Mouse (Mus musculus): ENCODE results near the gene Trim5. TPM values are rescaled to one million over a fixed set of nuclear protein-coding genes. Genes with fewer than 3 reads are reported as not detected.
"Not testable (repeated sequence)": the region's sequence is repeated elsewhere in the genome, so short reads cannot be mapped to it uniquely, and the experiment has no call there.

Gene Trim5
- not detected in 2 replicates for polyA plus RNA-seq (2012)

- not testable (repeated sequence) for TF ChIP-seq GATA1 (IDR thresholded peaks at IDR 0.05; ENCODE audit: low read length)
Observed at GRCm38 (mm10) chr7:104287576-104288443, at the start of gene Trim5. Trim5 (minus strand) TSS chr7:104288094.

- not testable (repeated sequence) for TF ChIP-seq GATA1 (IDR thresholded peaks at IDR 0.05; ENCODE audit: low read length)
Observed at GRCm38 (mm10) chr7:104329171-104329570, 41.3 kb upstream of the Trim5 start, which contains the start of gene Trim34b. Trim34b (plus strand) TSS chr7:104329471.

GRCm38 (mm10) chr7:104322028-104322427, 34.1 kb upstream of the Trim5 start:
- no peak for TF ChIP-seq GATA1 (IDR thresholded peaks at IDR 0.05; ENCODE audit: low read length)

- not testable (repeated sequence) for TF ChIP-seq GATA1 (IDR thresholded peaks at IDR 0.05; ENCODE audit: low read length)
Observed at GRCm38 (mm10) chr7:104315369-104316080, 27.6 kb upstream of the Trim5 start, which contains the start of gene Trim12a. Trim12a (minus strand) TSS chr7:104315466.

GRCm38 (mm10) chr7:104314796-104315353, 27.0 kb upstream of the Trim5 start:
- no peak for TF ChIP-seq GATA1 (IDR thresholded peaks at IDR 0.05; ENCODE audit: low read length)

- no peak for TF ChIP-seq GATA1 (IDR thresholded peaks at IDR 0.05; ENCODE audit: low read length)
Observed at GRCm38 (mm10) chr7:104291638-104292400, 3.9 kb upstream of the Trim5 start.

- no peak for TF ChIP-seq GATA1 (IDR thresholded peaks at IDR 0.05; ENCODE audit: low read length)
Observed at GRCm38 (mm10) chr7:104290641-104291040, 2.7 kb upstream of the Trim5 start.

GRCm38 (mm10) chr7:104244287-104245181, 43.4 kb downstream of the Trim5 start, which contains the start of gene Trim34a:
Trim34a (plus strand) TSS chr7:104244457.
- no peak for TF ChIP-seq GATA1 (IDR thresholded peaks at IDR 0.05; ENCODE audit: low read length)

- no peak for TF ChIP-seq GATA1 (IDR thresholded peaks at IDR 0.05; ENCODE audit: low read length)
Observed at GRCm38 (mm10) chr7:104243616-104244015, 44.3 kb downstream of the Trim5 start.

- no peak for TF ChIP-seq GATA1 (IDR thresholded peaks at IDR 0.05; ENCODE audit: low read length)
Observed at GRCm38 (mm10) chr7:104240857-104241256, 47.0 kb downstream of the Trim5 start.

GRCm38 (mm10) chr7:104231203-104231602, 56.7 kb downstream of the Trim5 start:
- TF ChIP-seq GATA1 (IDR thresholded peaks at IDR 0.05; ENCODE audit: low read length), result no peak

- TF ChIP-seq GATA1 (IDR thresholded peaks at IDR 0.05; ENCODE audit: low read length), result no peak
Observed at GRCm38 (mm10) chr7:104218701-104219569, 69.0 kb downstream of the Trim5 start, which contains the start of gene Trim6. Trim6 (plus strand) TSS chr7:104218793.

GRCm38 (mm10) chr7:104217881-104218280, 70.0 kb downstream of the Trim5 start:
- TF ChIP-seq GATA1 (IDR thresholded peaks at IDR 0.05; ENCODE audit: low read length), result no peak
